Mouse (Mus musculus) small intestine, adult 2 months (tissue): ENCODE results near the gene Vps72.

Experiments used
- CTCF ChIP-seq: fragments of 200-500 bp; IDR thresholded peaks from 2 replicates; pipeline ENCODE4 v1.5.1; 2012; ENCODE audit warnings: low read depth, mild to moderate bottlenecking, control low read depth, inconsistent platforms, low read length, moderate library complexity, mixed read lengths; ENCODE audit not compliant: insufficient replicate concordance, insufficient read length; ENCODE audit errors: extremely low read depth
- POLR2A ChIP-seq: fragments of 200-500 bp; IDR thresholded peaks from 2 replicates; pipeline ENCODE4 v1.6.1; 2012; ENCODE audit warnings: low read depth, mild to moderate bottlenecking, control low read depth, inconsistent platforms, low read length, moderate library complexity

DNA sequence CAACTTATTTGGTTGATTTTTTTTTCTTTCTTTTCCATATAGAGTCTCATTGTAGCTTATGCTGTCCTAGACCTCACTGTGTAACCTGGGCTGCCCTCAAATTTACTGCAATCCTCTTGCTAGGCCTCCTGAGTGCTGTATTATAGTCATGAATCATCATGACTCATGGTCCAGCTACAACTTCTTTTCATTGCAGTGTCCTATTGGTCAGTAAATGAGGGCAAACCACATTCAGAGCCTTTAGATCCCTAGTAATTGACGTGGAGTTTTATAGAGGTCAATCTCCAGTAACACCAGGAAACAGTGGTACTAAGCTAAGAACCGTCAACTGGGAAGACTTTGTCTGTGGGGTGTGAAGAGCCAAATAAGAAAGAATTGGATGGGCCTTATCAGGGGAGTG lies 6.9 kb downstream of the Vps72 start:
- no peak for TF ChIP-seq CTCF
- no peak for TF ChIP-seq POLR2A
